Mouse (Mus musculus) kidney, embryonic 14.5 days (tissue): ENCODE measurements around the gene Lrrc20. TPM values are rescaled to one million over a fixed set of nuclear protein-coding genes. Genes with fewer than 3 reads are reported as not detected.

Experiments used
- ATAC-seq: fragments of 200-750 bp; cut with Nextera tagmentation; 2 replicates; pipeline ENCODE4 v1.8.0; 2017; ENCODE audit warnings: moderate number of reproducible peaks, mild to moderate bottlenecking, moderate TSS enrichment, moderate library complexity; ENCODE audit not compliant: low FRiP score, low TSS enrichment
- H3K27ac ChIP-seq: fragments of 300-500 bp; sonication (generic); 2 replicates; pipeline ENCODE4 v1.5.1; 2014; ENCODE audit warnings: low read depth, mild to moderate bottlenecking, low read length, moderate library complexity, mixed read lengths
- H3K27me3 ChIP-seq: fragments of 300-500 bp; sonication (generic); 2 replicates; pipeline ENCODE4 v1.6.1; 2014; ENCODE audit warnings: mild to moderate bottlenecking, low read length; ENCODE audit not compliant: control insufficient read depth, insufficient read depth
- H3K36me3 ChIP-seq: fragments of 300-500 bp; sonication (generic); 2 replicates; pipeline ENCODE4 v1.6.1; 2014; ENCODE audit warnings: low read length, mixed read lengths; ENCODE audit not compliant: control insufficient read depth, insufficient read depth
- H3K4me1 ChIP-seq: fragments of 300-500 bp; sonication (generic); 2 replicates; pipeline ENCODE4 v1.6.1; 2014; ENCODE audit warnings: low read length, mixed read lengths; ENCODE audit not compliant: control insufficient read depth, insufficient read depth
- H3K4me2 ChIP-seq: fragments of 300-500 bp; sonication (generic); replicated peaks from 2 replicates; pipeline ENCODE4 v1.6.1; 2014; ENCODE audit warnings: low read depth, mild to moderate bottlenecking, low read length
- H3K4me3 ChIP-seq: fragments of 300-500 bp; sonication (generic); 2 replicates; pipeline ENCODE4 v1.5.1; 2014; ENCODE audit warnings: mild to moderate bottlenecking, low read length
- H3K9ac ChIP-seq: fragments of 300-500 bp; sonication (generic); 2 replicates; pipeline ENCODE4 v1.6.1; 2014; ENCODE audit warnings: low read depth, mild to moderate bottlenecking, low read length, moderate library complexity
- H3K9me3 ChIP-seq: fragments of 300-500 bp; sonication (generic); 2 replicates; pipeline ENCODE4 v1.6.1; 2016; ENCODE audit warnings: low read length; ENCODE audit not compliant: control insufficient read depth
- WGBS: fragments of 180-500 bp; shearing (Covaris S2); extraction: QIAGEN DNeasy Blood & Tissue Kit; methylation state at CpG from one replicate; pipeline ENCODE4 v1.1.7; 2014; 5-methylcytosine and 5-hydroxymethylcytosine counted together
- polyA plus RNA-seq: library from polyadenylated mRNA; unstranded; fragments of >200 nt; fragmentation: Nextera tagmentation; extraction: Ambion mirVana; gene quantifications from 2 replicates; pipeline ENCODE4 v1.2.1, GENCODE M21; 2014

Lrrc20 gene
- polyA plus RNA-seq, 1 experiment from 2014 or later = 9.0 TPM

GRCm38 (mm10) chr10:61482771-61483170 lies 7.2 kb downstream of the Lrrc20 start:
- H3K9me3 ChIP-seq = no peaks in the 10 kb centered on the region
- H3K4me2 ChIP-seq = no peak overlapping the region
- H3K4me3 ChIP-seq = no peak overlapping the region
- WGBS = 85% methylated on average over 7 of the region's 7 CpGs
- H3K9ac ChIP-seq = no peak overlapping the region
- H3K4me1 ChIP-seq = no peaks in the 10 kb centered on the region
- H3K27ac ChIP-seq = no peak overlapping the region
- no peaks in the 10 kb centered on the region for H3K36me3 ChIP-seq
- ATAC-seq = no peak
- H3K27me3 ChIP-seq = no peaks in the 10 kb centered on the region

- no peak for ATAC-seq
- 61% methylated on average over 11 of the region's 11 CpGs for WGBS
- no peak overlapping the region for H3K4me3 ChIP-seq
These were observed 9.2 kb downstream of the Lrrc20 start for GRCm38 (mm10) chr10:61484801-61485200.

GRCm38 (mm10) chr10:61486551-61487339 lies 11.1 kb downstream of the Lrrc20 start:
- Histone ChIP-seq H3K27me3 (no peaks in the 10 kb centered on the region), H3K9ac (no peak overlapping the region), H3K36me3 (no peaks in the 10 kb centered on the region), H3K4me2 (no peak overlapping the region), H3K4me1 (no peaks in the 10 kb centered on the region), H3K9me3 (no peaks in the 10 kb centered on the region), H3K4me3 (no peak overlapping the region), H3K27ac (no peak overlapping the region)
- 72% methylated on average over 8 of the region's 8 CpGs for WGBS
- no peak for ATAC-seq

More at GRCm38 (mm10) chr10:61484801-61485200, 9.2 kb downstream of the Lrrc20 start:
- Histone ChIP-seq H3K4me1 (no peaks in the 10 kb centered on the region), H3K9me3 (no peaks in the 10 kb centered on the region), H3K27me3 (no peaks in the 10 kb centered on the region), H3K27ac (no peak overlapping the region), H3K9ac (no peak overlapping the region), H3K36me3 (no peaks in the 10 kb centered on the region), H3K4me2 (no peak overlapping the region)

- Histone ChIP-seq H3K36me3 (no peaks in the 10 kb centered on the region), H3K4me3 (no peak overlapping the region), H3K27me3 (no peaks in the 10 kb centered on the region), H3K4me2 (no peak overlapping the region), H3K4me1 (no peaks in the 10 kb centered on the region), H3K27ac (no peak overlapping the region), H3K9ac (no peak overlapping the region), H3K9me3 (no peaks in the 10 kb centered on the region)
- 81% methylated on average over 6 of the region's 6 CpGs for WGBS
- no peak for ATAC-seq
These were observed 13.0 kb downstream of the Lrrc20 start for GRCm38 (mm10) chr10:61488522-61489110.

DNA sequence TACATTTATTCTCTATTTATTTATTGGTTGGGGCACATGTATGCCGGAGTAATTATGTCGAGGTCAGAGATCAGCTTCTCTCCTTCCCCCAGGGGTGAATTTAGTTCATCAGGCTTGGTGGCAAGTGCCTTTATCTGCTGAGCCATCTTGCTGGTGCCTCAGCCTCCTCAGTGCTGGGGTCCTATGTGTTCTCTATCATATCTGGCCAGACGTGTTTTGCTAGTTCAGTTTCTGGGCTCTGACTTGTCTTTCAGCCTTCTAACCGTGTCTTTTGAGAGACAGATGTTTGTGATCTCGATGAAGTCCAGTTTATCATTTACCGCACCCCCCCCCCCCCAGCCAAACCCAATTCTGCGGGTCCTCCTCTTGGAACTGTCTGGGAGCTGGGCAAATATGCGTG lies 16.0 kb downstream of the Lrrc20 start:
- Histone ChIP-seq H3K4me2 (no peak overlapping the region), H3K4me1 (peaks cover 12% of the 10 kb centered on the region), H3K27me3 (no peaks in the 10 kb centered on the region), H3K4me3 (no peak overlapping the region), H3K9ac (no peak overlapping the region), H3K9me3 (no peaks in the 10 kb centered on the region), H3K36me3 (no peaks in the 10 kb centered on the region), H3K27ac (no peak overlapping the region)
- WGBS = 41% methylated on average over 8 of the region's 8 CpGs
- ATAC-seq = no peak

- Histone ChIP-seq H3K4me2 (no peak overlapping the region), H3K9ac (no peak overlapping the region), H3K9me3 (no peaks in the 10 kb centered on the region), H3K4me1 (peaks cover 12% of the 10 kb centered on the region), H3K36me3 (no peaks in the 10 kb centered on the region), H3K27me3 (no peaks in the 10 kb centered on the region), H3K4me3 (no peak overlapping the region), H3K27ac (no peak overlapping the region)
- WGBS = 9% methylated on average over 11 of the region's 11 CpGs
- ATAC-seq = peak; percentile 43
These were observed 16.4 kb downstream of the Lrrc20 start for GRCm38 (mm10) chr10:61492040-61492439.

- peak; percentile 44; the same call in 1 of the 2 replicates for ATAC-seq
- 30% methylated on average over 4 of the region's 4 CpGs for WGBS
- H3K4me2 ChIP-seq = no peak overlapping the region
- no peaks in the 10 kb centered on the region for H3K9me3 ChIP-seq
- no peak overlapping the region for H3K9ac ChIP-seq
- no peak overlapping the region for H3K4me3 ChIP-seq
- H3K36me3 ChIP-seq = no peaks in the 10 kb centered on the region
- no peaks in the 10 kb centered on the region for H3K27me3 ChIP-seq
- H3K4me1 ChIP-seq = peaks cover 12% of the 10 kb centered on the region
- H3K27ac ChIP-seq = peak overlapping the region; percentile 57
These were observed 19.9 kb downstream of the Lrrc20 start for GRCm38 (mm10) chr10:61495461-61495860.

- Histone ChIP-seq H3K4me2 (no peak overlapping the region), H3K36me3 (no peaks in the 10 kb centered on the region), H3K4me1 (peaks cover 12% of the 10 kb centered on the region), H3K27me3 (no peaks in the 10 kb centered on the region), H3K9ac (no peak overlapping the region), H3K4me3 (no peak overlapping the region), H3K27ac (peak overlapping the region; percentile 57; the same call in 1 of the 2 replicates), H3K9me3 (no peaks in the 10 kb centered on the region)
- no peak for ATAC-seq
- WGBS = 37% methylated on average over 9 of the region's 9 CpGs
These were observed 20.6 kb downstream of the Lrrc20 start for GRCm38 (mm10) chr10:61496231-61496630.
